Mouse (Mus musculus): ENCODE measurements around the gene Chd5. TPM values are rescaled to one million over a fixed set of nuclear protein-coding genes. Genes with fewer than 3 reads are reported as not detected.

Gene Chd5
- total and polyA plus RNA-seq, 2 experiments from 2014 or later = 0.03 to 0.11 TPM

- 39% methylated on average over 14 of the region's 14 CpGs for WGBS
- Histone ChIP-seq H3K4me1 (ENCODE audit: control insufficient read depth, insufficient read depth) (peaks cover 26% of the 10 kb centered on the region; the same call in 1 of the 2 replicates), H3K9ac (replicated peaks; ENCODE audit: low read depth, low read length) (no peak overlapping the region), H3K36me3 (replicated peaks; ENCODE audit: control insufficient read depth, insufficient read depth, low read length) (peaks cover 39% of the 10 kb centered on the region), H3K9me3 (replicated peaks; ENCODE audit: control insufficient read depth, low read length) (no peaks in the 10 kb centered on the region), H3K4me2 (ENCODE audit: low read depth, low read length) (no peak overlapping the region), H3K27ac (ENCODE audit: low read depth) (no peak overlapping the region), H3K4me3 (ENCODE audit: low read depth, low read length) (no peak overlapping the region), H3K27me3 (ENCODE audit: control insufficient read depth, insufficient read depth, low read length) (peaks cover 25% of the 10 kb centered on the region)
- DNase-seq (ENCODE audit: low spot score) = no peak
- TF ChIP-seq CTCF (IDR thresholded peaks at IDR 0.05; ENCODE audit: low read depth) (no peak), EP300 (IDR thresholded peaks at IDR 0.05; ENCODE audit: low read depth) (no peak)
- ATAC-seq (ENCODE audit: insufficient read depth, low read depth) = no peak
Measured at GRCm38 (mm10) chr4:152312186-152312585, 26.3 kb upstream of the Chd5 start.

- Histone ChIP-seq H3K27ac (ENCODE audit: low read depth) (no peak overlapping the region), H3K4me1 (ENCODE audit: control insufficient read depth, insufficient read depth) (peaks cover 26% of the 10 kb centered on the region; the same call in 1 of the 2 replicates), H3K9me3 (replicated peaks; ENCODE audit: control insufficient read depth, low read length) (no peaks in the 10 kb centered on the region), H3K4me2 (ENCODE audit: low read depth, low read length) (peak overlapping the region; percentile 52), H3K9ac (replicated peaks; ENCODE audit: low read depth, low read length) (no peak overlapping the region), H3K36me3 (replicated peaks; ENCODE audit: control insufficient read depth, insufficient read depth, low read length) (peaks cover 30% of the 10 kb centered on the region), H3K4me3 (ENCODE audit: low read depth, low read length) (peak overlapping the region; percentile 13), H3K27me3 (ENCODE audit: control insufficient read depth, insufficient read depth, low read length) (peaks cover 25% of the 10 kb centered on the region)
- TF ChIP-seq EP300 (IDR thresholded peaks at IDR 0.05; ENCODE audit: low read depth) (no peak), CTCF (IDR thresholded peaks at IDR 0.05; ENCODE audit: low read depth) (no peak)
- ATAC-seq (ENCODE audit: insufficient read depth, low read depth) = no peak
- 16% methylated on average over 29 of the region's 29 CpGs for WGBS
- no peak for DNase-seq (ENCODE audit: low spot score)
Measured at GRCm38 (mm10) chr4:152313211-152313632, 25.2 kb upstream of the Chd5 start.

- ATAC-seq (ENCODE audit: insufficient read depth, low read depth) (no peak), DNase-seq (ENCODE audit: low spot score) (no peak)
- H3K27me3 ChIP-seq (ENCODE audit: control insufficient read depth, insufficient read depth, low read length) = peaks cover 25% of the 10 kb centered on the region
- H3K9ac ChIP-seq (replicated peaks; ENCODE audit: low read depth, low read length) = no peak overlapping the region
- no peaks in the 10 kb centered on the region for H3K9me3 ChIP-seq (replicated peaks; ENCODE audit: control insufficient read depth, low read length)
- TF ChIP-seq CTCF (IDR thresholded peaks at IDR 0.05; ENCODE audit: low read depth) (peak; percentile 36), EP300 (IDR thresholded peaks at IDR 0.05; ENCODE audit: low read depth) (no peak)
- peaks cover 24% of the 10 kb centered on the region for H3K36me3 ChIP-seq (replicated peaks; ENCODE audit: control insufficient read depth, insufficient read depth, low read length)
- H3K4me2 ChIP-seq (ENCODE audit: low read depth, low read length) = no peak overlapping the region
- no peak overlapping the region; the same call in 1 of the 2 replicates for H3K4me3 ChIP-seq (ENCODE audit: low read depth, low read length)
- H3K4me1 ChIP-seq (ENCODE audit: control insufficient read depth, insufficient read depth) = peaks cover 26% of the 10 kb centered on the region; the same call in 1 of the 2 replicates
- no peak overlapping the region for H3K27ac ChIP-seq (ENCODE audit: low read depth)
Measured at GRCm38 (mm10) chr4:152313934-152314333, 24.5 kb upstream of the Chd5 start.

- Histone ChIP-seq H3K9me3 (replicated peaks; ENCODE audit: control insufficient read depth, low read length) (no peaks in the 10 kb centered on the region), H3K4me1 (ENCODE audit: control insufficient read depth, insufficient read depth) (peaks cover 26% of the 10 kb centered on the region; the same call in 1 of the 2 replicates), H3K27ac (ENCODE audit: low read depth) (peak overlapping the region; percentile 99; the same call in 1 of the 2 replicates), H3K27me3 (ENCODE audit: control insufficient read depth, insufficient read depth, low read length) (peaks cover 25% of the 10 kb centered on the region), H3K4me3 (ENCODE audit: low read depth, low read length) (peak overlapping the region; percentile 53), H3K36me3 (replicated peaks; ENCODE audit: control insufficient read depth, insufficient read depth, low read length) (peaks cover 14% of the 10 kb centered on the region), H3K4me2 (ENCODE audit: low read depth, low read length) (peak overlapping the region; percentile 76), H3K9ac (replicated peaks; ENCODE audit: low read depth, low read length) (peak overlapping the region; percentile 30; the same call in 1 of the 2 replicates)
- 2% methylated on average over 43 of the region's 43 CpGs for WGBS
- peak; percentile 43 for DNase-seq (ENCODE audit: low spot score)
- TF ChIP-seq CTCF (IDR thresholded peaks at IDR 0.05; ENCODE audit: low read depth) (no peak), EP300 (IDR thresholded peaks at IDR 0.05; ENCODE audit: low read depth) (no peak)
- ATAC-seq (ENCODE audit: insufficient read depth, low read depth) = no peak
Measured at GRCm38 (mm10) chr4:152315498-152316213, 22.8 kb upstream of the Chd5 start.

- Histone ChIP-seq H3K4me2 (ENCODE audit: low read depth, low read length) (peak overlapping the region; percentile 76), H3K36me3 (replicated peaks; ENCODE audit: control insufficient read depth, insufficient read depth, low read length) (no peaks in the 10 kb centered on the region), H3K9ac (replicated peaks; ENCODE audit: low read depth, low read length) (peak overlapping the region; percentile 58), H3K27ac (ENCODE audit: low read depth) (peak overlapping the region; percentile 99), H3K4me3 (ENCODE audit: low read depth, low read length) (peak overlapping the region; percentile 53), H3K4me1 (ENCODE audit: control insufficient read depth, insufficient read depth) (peaks cover 26% of the 10 kb centered on the region; the same call in 1 of the 2 replicates), H3K9me3 (replicated peaks; ENCODE audit: control insufficient read depth, low read length) (no peaks in the 10 kb centered on the region), H3K27me3 (ENCODE audit: control insufficient read depth, insufficient read depth, low read length) (peaks cover 21% of the 10 kb centered on the region)
- DNase-seq (ENCODE audit: low spot score) (peak; percentile 78), ATAC-seq (ENCODE audit: insufficient read depth, low read depth) (peak; percentile 78)
- TF ChIP-seq EP300 (IDR thresholded peaks at IDR 0.05; ENCODE audit: low read depth) (peak; percentile 76; the same call in 1 of the 2 replicates), CTCF (IDR thresholded peaks at IDR 0.05; ENCODE audit: low read depth) (no peak)
- WGBS = 40% methylated on average over 6 of the region's 6 CpGs
Measured at GRCm38 (mm10) chr4:152317631-152318033, 20.8 kb upstream of the Chd5 start.

All from heart, postnatal 0 days (tissue).